Mouse (Mus musculus): ENCODE results near the gene Zbtb20. TPM values are rescaled to one million over a fixed set of nuclear protein-coding genes. Genes with fewer than 3 reads are reported as not detected.

Zbtb20 gene
- polyA plus RNA-seq, 1 experiment from 2014 or later: 23.5 TPM

DNA sequence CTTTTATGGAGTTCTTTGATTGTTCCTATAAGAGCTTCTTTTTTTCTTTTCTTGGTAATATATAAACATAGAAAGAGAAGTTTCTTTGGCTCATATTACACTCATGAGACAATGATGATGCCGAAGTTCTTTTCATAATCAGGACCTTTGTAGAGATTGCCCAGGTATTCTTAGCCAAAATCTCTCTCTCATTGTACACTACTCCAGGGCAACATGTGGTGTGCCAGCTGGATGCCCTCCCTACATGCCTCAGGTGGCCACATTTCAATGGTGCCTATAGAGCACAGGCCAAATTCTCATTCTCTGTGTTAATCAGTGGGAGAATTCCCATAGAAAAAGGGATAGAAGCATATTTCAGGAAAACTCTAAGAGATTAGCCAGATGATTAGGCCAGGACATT, 297.2 kb downstream of the Zbtb20 start:
- H3K27ac ChIP-seq (ENCODE audit: low read length): no peak overlapping the region
- WGBS: 78% methylated on average over 1 of the region's 1 CpGs
- H3K4me1 ChIP-seq (ENCODE audit: control insufficient read depth, insufficient read depth, low read length): no peaks in the 10 kb centered on the region
- H3K4me2 ChIP-seq (ENCODE audit: low read depth, low read length): no peak overlapping the region
- H3K9ac ChIP-seq (ENCODE audit: low read length): no peak overlapping the region
- no peaks in the 10 kb centered on the region for H3K36me3 ChIP-seq (ENCODE audit: control insufficient read depth, insufficient read depth, low read length)
- H3K27me3 ChIP-seq (ENCODE audit: control insufficient read depth, insufficient read depth, low read length): no peaks in the 10 kb centered on the region
- no peaks in the 10 kb centered on the region for H3K9me3 ChIP-seq (replicated peaks; ENCODE audit: control insufficient read depth, low read length)
- no peak for ATAC-seq (ENCODE audit: insufficient read depth, low FRiP score)
- H3K4me3 ChIP-seq (replicated peaks; ENCODE audit: low read length): no peak overlapping the region

DNA sequence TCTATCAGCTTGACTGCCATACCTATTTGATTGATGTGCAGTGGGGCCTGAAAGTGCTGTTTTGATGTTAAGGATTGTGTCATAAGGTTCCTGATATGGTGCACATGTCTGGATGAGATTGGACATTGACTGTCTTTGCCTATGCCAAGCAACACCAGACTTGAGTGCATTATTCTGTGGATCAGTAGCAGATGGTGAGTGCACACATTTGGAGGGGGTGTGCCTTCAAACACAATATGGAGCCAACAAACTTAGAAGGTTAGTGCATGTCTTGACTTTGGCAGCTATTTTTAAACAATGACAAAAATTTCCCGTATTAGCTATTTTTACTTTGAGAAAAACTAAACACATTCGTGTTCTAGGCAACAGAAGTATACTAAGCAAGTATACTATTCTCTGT, 299.1 kb downstream of the Zbtb20 start:
- H3K9me3 ChIP-seq (replicated peaks; ENCODE audit: control insufficient read depth, low read length): no peaks in the 10 kb centered on the region
- no peaks in the 10 kb centered on the region for H3K4me1 ChIP-seq (ENCODE audit: control insufficient read depth, insufficient read depth, low read length)
- 72% methylated on average over 2 of the region's 2 CpGs for WGBS
- H3K27me3 ChIP-seq (ENCODE audit: control insufficient read depth, insufficient read depth, low read length): no peaks in the 10 kb centered on the region
- H3K36me3 ChIP-seq (ENCODE audit: control insufficient read depth, insufficient read depth, low read length): no peaks in the 10 kb centered on the region
- H3K4me3 ChIP-seq (replicated peaks; ENCODE audit: low read length): no peak overlapping the region
- no peak for ATAC-seq (ENCODE audit: insufficient read depth, low FRiP score)
- H3K4me2 ChIP-seq (ENCODE audit: low read depth, low read length): no peak overlapping the region
- no peak overlapping the region for H3K27ac ChIP-seq (ENCODE audit: low read length)
- no peak overlapping the region for H3K9ac ChIP-seq (ENCODE audit: low read length)

DNA sequence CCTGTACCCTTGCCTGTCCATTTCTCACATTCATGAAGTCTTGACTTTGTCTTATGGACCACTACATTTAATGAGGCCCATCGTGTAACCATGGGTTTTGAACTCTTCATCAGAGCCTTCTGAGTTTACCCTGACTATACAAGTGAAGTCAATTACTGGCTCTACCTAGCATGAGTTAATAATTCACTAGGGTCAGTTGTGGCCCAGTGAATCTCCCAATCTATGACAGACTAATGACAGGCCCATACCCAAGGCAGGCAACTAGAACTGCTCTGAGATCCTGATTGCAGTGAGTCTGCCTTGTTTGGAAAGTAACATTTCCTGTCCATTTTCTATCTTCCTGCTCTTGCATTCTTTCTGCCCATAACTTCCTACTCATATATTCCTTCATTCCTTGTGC, 305.4 kb downstream of the Zbtb20 start:
- Histone ChIP-seq H3K27ac (ENCODE audit: low read length) (no peak overlapping the region), H3K9ac (ENCODE audit: low read length) (no peak overlapping the region), H3K36me3 (ENCODE audit: control insufficient read depth, insufficient read depth, low read length) (no peaks in the 10 kb centered on the region), H3K4me1 (ENCODE audit: control insufficient read depth, insufficient read depth, low read length) (no peaks in the 10 kb centered on the region), H3K4me2 (ENCODE audit: low read depth, low read length) (no peak overlapping the region), H3K4me3 (replicated peaks; ENCODE audit: low read length) (no peak overlapping the region), H3K9me3 (replicated peaks; ENCODE audit: control insufficient read depth, low read length) (no peaks in the 10 kb centered on the region), H3K27me3 (ENCODE audit: control insufficient read depth, insufficient read depth, low read length) (no peaks in the 10 kb centered on the region)
- ATAC-seq (ENCODE audit: insufficient read depth, low FRiP score): no peak
- 92% methylated on average over 1 of the region's 1 CpGs for WGBS

DNA sequence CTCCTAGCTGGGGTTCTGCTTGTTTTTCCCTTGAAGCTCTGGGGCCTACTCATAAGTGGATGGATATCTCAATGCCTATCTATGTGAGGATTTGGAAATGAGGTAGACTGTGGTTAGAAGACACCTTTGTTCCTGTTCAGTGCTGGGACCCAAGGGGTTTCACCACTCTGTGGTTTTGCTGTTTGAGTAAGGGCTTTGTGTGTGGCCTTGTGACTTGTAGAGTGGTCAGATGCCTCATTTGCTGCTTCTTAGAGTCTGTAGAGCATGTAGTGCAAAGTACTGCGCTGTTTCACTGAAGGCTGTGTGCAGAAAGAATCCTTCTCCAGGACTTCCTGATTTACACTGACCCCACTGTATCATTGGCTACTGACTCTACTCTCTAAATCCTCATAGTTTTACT, 314.7 kb downstream of the Zbtb20 start:
- WGBS: 100% methylated on average over 1 of the region's 1 CpGs
- H3K4me2 ChIP-seq (ENCODE audit: low read depth, low read length): no peak overlapping the region
- H3K27ac ChIP-seq (ENCODE audit: low read length): no peak overlapping the region
- no peaks in the 10 kb centered on the region; the same call in 1 of the 2 replicates for H3K4me1 ChIP-seq (ENCODE audit: control insufficient read depth, insufficient read depth, low read length)
- no peak for ATAC-seq (ENCODE audit: insufficient read depth, low FRiP score)
- no peak overlapping the region for H3K9ac ChIP-seq (ENCODE audit: low read length)
- H3K9me3 ChIP-seq (replicated peaks; ENCODE audit: control insufficient read depth, low read length): no peaks in the 10 kb centered on the region
- H3K36me3 ChIP-seq (ENCODE audit: control insufficient read depth, insufficient read depth, low read length): no peaks in the 10 kb centered on the region
- H3K4me3 ChIP-seq (replicated peaks; ENCODE audit: low read length): no peak overlapping the region
- no peaks in the 10 kb centered on the region for H3K27me3 ChIP-seq (ENCODE audit: control insufficient read depth, insufficient read depth, low read length)

DNA sequence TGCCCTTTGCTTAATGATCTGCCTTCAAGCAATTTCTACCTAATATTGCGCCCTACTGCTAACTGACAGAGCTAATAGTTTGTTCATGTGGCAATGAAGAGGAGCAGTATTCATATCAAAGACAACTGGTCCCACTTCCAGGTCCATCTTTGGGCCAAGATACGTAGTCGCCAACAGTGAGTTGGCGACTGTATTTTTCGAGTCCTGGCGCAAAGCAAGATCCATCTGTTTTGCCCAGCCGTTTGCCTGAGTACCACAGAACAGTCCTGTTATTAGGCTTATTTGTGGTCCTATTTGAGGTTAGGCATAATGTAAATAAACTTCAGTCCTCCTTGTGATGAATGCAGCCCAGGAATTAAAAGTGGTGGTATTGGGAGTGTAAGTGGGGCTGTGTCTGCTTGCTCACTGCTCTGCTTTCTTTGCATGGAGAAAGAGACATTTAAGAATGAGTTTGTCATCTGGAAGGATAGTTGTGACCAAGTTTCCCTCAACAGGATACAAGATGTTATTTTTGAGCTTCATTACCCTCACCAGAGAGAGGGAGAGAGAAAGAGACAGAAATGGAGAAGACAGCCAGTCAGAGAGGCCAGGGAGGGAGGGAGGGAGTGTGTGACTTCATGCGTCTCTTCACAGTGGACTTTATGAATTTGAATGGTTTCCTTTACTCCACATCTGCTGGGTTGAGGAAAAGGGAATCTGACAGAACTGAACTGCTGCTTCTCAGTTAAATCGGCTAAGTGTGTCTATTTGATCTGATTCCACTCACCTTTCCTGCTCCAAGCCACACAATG, 315.6 kb downstream of the Zbtb20 start:
- no peak overlapping the region for H3K27ac ChIP-seq (ENCODE audit: low read length)
- no peaks in the 10 kb centered on the region for H3K36me3 ChIP-seq (ENCODE audit: control insufficient read depth, insufficient read depth, low read length)
- H3K4me3 ChIP-seq (replicated peaks; ENCODE audit: low read length): no peak overlapping the region
- no peak for ATAC-seq (ENCODE audit: insufficient read depth, low FRiP score)
- no peak overlapping the region for H3K4me2 ChIP-seq (ENCODE audit: low read depth, low read length)
- no peaks in the 10 kb centered on the region for H3K27me3 ChIP-seq (ENCODE audit: control insufficient read depth, insufficient read depth, low read length)
- H3K9ac ChIP-seq (ENCODE audit: low read length): no peak overlapping the region
- H3K4me1 ChIP-seq (ENCODE audit: control insufficient read depth, insufficient read depth, low read length): no peaks in the 10 kb centered on the region; the same call in 1 of the 2 replicates
- WGBS: 78% methylated on average over 9 of the region's 9 CpGs
- no peaks in the 10 kb centered on the region for H3K9me3 ChIP-seq (replicated peaks; ENCODE audit: control insufficient read depth, low read length)

DNA sequence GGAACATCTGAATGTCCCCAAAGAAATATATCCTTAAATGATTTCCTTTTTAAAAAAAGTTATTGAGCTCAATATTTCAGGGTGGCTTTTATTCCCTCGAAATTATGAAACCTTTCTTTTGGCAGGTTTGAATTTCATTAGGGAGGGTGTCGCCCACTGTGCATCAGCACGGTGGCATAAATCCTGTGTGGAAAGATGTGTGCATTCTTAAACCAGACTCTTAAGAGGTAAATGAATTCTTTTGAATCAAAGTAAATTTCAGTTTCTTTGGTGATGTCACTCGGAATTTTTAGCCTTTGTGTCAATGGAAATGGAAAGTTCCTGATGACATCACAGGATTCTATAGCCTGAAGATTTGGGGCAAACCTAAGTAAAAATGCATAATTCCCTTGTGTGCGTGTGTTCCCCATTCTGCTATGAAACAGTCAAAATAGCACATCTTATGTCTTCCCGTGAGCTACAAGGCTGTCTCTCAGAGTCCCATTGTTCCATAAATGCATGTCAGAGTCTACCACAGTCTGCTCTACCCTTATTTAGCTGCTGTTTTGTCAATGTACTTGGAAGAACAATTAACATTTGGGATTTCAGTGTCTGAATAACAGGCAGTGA, 318.1 kb downstream of the Zbtb20 start:
- Histone ChIP-seq H3K4me2 (ENCODE audit: low read depth, low read length) (no peak overlapping the region), H3K27ac (ENCODE audit: low read length) (no peak overlapping the region), H3K9ac (ENCODE audit: low read length) (no peak overlapping the region), H3K9me3 (replicated peaks; ENCODE audit: control insufficient read depth, low read length) (no peaks in the 10 kb centered on the region), H3K4me1 (ENCODE audit: control insufficient read depth, insufficient read depth, low read length) (no peaks in the 10 kb centered on the region; the same call in 1 of the 2 replicates), H3K27me3 (ENCODE audit: control insufficient read depth, insufficient read depth, low read length) (no peaks in the 10 kb centered on the region), H3K36me3 (ENCODE audit: control insufficient read depth, insufficient read depth, low read length) (no peaks in the 10 kb centered on the region), H3K4me3 (replicated peaks; ENCODE audit: low read length) (no peak overlapping the region)
- ATAC-seq (ENCODE audit: insufficient read depth, low FRiP score): no peak
- 79% methylated on average over 6 of the region's 6 CpGs for WGBS

DNA sequence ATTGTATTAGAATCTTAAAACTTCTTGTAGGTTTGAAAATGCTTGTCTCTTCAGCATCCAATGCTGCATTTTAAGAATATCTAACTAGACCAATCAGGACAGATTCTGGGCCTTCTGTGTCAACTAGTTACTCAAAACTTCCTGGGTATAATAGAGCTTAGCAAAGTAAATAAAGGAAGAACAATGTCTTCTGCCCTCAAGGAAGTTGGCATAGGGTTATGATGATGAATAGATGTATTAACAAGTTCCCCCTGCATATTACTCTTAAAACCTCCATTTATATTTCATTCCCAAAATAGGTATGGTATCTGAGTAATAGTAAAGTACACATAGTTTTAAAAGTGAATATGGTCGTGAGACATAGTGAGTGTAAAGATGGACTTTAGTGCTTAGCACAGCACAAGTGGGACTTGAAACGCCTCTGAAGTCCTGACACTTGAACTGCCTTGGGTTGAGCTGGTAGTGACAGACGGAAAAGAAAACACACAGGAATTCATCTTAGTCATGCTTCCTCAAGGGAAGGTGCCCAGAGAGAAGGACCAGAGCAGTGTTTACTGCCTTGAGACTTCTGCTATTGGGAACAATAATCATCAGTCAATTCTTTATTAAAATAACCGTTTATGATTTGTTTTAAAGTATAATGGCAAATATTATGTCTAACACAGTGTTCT, 341.8 kb downstream of the Zbtb20 start:
- Histone ChIP-seq H3K4me1 (ENCODE audit: control insufficient read depth, insufficient read depth, low read length) (no peaks in the 10 kb centered on the region; the same call in 1 of the 2 replicates), H3K27ac (ENCODE audit: low read length) (no peak overlapping the region), H3K9me3 (replicated peaks; ENCODE audit: control insufficient read depth, low read length) (no peaks in the 10 kb centered on the region), H3K9ac (ENCODE audit: low read length) (no peak overlapping the region), H3K27me3 (ENCODE audit: control insufficient read depth, insufficient read depth, low read length) (no peaks in the 10 kb centered on the region), H3K36me3 (ENCODE audit: control insufficient read depth, insufficient read depth, low read length) (no peaks in the 10 kb centered on the region), H3K4me3 (replicated peaks; ENCODE audit: low read length) (no peak overlapping the region), H3K4me2 (ENCODE audit: low read depth, low read length) (no peak overlapping the region)
- ATAC-seq (ENCODE audit: insufficient read depth, low FRiP score): no peak
- WGBS: 62% methylated on average over 4 of the region's 4 CpGs

DNA sequence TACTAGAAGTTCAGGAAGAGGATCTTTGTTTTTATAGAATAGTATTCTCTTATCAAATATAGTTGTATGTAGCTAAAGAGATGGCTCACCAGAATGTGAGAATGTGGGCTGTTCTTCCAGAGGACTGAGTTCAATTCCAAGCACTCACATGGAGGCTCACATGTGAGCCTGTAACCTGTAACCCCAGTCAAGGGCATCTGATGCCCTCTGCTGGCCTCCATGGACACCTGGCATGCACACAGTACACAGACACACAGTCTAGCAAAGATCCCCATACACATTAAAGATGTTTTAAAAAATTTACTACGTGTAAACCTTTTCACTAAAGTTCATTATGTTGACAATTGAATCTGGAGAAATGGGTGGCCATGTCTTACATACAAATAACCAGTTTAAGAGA, 343.7 kb downstream of the Zbtb20 start:
- H3K4me2 ChIP-seq (ENCODE audit: low read depth, low read length): no peak overlapping the region
- H3K9ac ChIP-seq (ENCODE audit: low read length): no peak overlapping the region
- no peak for ATAC-seq (ENCODE audit: insufficient read depth, low FRiP score)
- no peaks in the 10 kb centered on the region; the same call in 1 of the 2 replicates for H3K4me1 ChIP-seq (ENCODE audit: control insufficient read depth, insufficient read depth, low read length)
- H3K27me3 ChIP-seq (ENCODE audit: control insufficient read depth, insufficient read depth, low read length): no peaks in the 10 kb centered on the region
- WGBS: 90% methylated on average over 1 of the region's 1 CpGs
- no peak overlapping the region for H3K27ac ChIP-seq (ENCODE audit: low read length)
- H3K9me3 ChIP-seq (replicated peaks; ENCODE audit: control insufficient read depth, low read length): no peaks in the 10 kb centered on the region
- no peak overlapping the region for H3K4me3 ChIP-seq (replicated peaks; ENCODE audit: low read length)
- no peaks in the 10 kb centered on the region for H3K36me3 ChIP-seq (ENCODE audit: control insufficient read depth, insufficient read depth, low read length)

DNA sequence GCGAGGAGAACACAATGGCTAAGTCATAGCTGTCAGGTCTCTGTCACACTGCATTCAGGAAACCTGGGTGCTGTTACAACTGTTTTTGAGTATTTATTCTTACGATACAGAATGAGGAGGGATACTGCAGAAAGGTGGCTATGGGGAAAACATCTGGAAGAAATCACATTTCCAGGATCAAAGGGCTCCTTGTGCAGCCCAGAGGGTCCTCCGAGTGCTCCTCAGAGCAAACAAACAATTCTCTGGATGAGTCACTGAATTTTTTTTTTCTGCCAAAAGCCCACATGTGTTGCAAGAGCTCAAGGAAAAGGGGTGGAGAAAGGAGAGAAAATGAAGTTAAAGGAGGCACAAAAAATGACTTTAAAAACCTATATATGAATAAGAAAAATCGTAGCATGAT, 345.6 kb downstream of the Zbtb20 start:
- WGBS: 47% methylated on average over 4 of the region's 4 CpGs
- no peak for ATAC-seq (ENCODE audit: insufficient read depth, low FRiP score)

More for the DNA sequence above, 345.6 kb downstream of the Zbtb20 start:
- H3K9ac ChIP-seq (ENCODE audit: low read length): no peak overlapping the region
- no peaks in the 10 kb centered on the region; the same call in 1 of the 2 replicates for H3K4me1 ChIP-seq (ENCODE audit: control insufficient read depth, insufficient read depth, low read length)
- H3K27ac ChIP-seq (ENCODE audit: low read length): no peak overlapping the region
- no peak overlapping the region for H3K4me2 ChIP-seq (ENCODE audit: low read depth, low read length)
- no peaks in the 10 kb centered on the region for H3K9me3 ChIP-seq (replicated peaks; ENCODE audit: control insufficient read depth, low read length)
- H3K36me3 ChIP-seq (ENCODE audit: control insufficient read depth, insufficient read depth, low read length): no peaks in the 10 kb centered on the region
- H3K4me3 ChIP-seq (replicated peaks; ENCODE audit: low read length): no peak overlapping the region
- no peaks in the 10 kb centered on the region for H3K27me3 ChIP-seq (ENCODE audit: control insufficient read depth, insufficient read depth, low read length)

Data from stomach, embryonic 16.5 days (tissue).